ENCODE assay signal across 8 mouse cellular contexts in genomic region chr12:76596292-76597023, GRCm38 (mm10).
DNase-seq lines count a peak whose midpoint lies in the region; ATAC-seq and TF ChIP-seq lines count a peak whose summit lies in the region.

No protein-coding gene starts in this region.

- TF ChIP-seq CTCF in kidney, adult 2 months (conservative IDR thresholded peaks at IDR 0.05; ENCODE audit: insufficient read depth, insufficient read length, low read depth, low read length): peak; percentile 91

- DNase-seq in 3T3-L1 (ENCODE audit: low read depth, low spot score): peak; percentile 83
- DNase-seq in R1 (ENCODE audit: low read depth, low spot score): peak; percentile 81
- peak; percentile 59 for DNase-seq in gastrocnemius, postnatal 25 days
- DNase-seq in kidney, adult 2 months: peak; percentile 77
- peak; percentile 58 for DNase-seq in naive thymus-derived CD4-positive, alpha-beta T cell, adult 2 months (ENCODE audit: low read depth)
- peak; percentile 57 for DNase-seq in telencephalon, adult 2 months (ENCODE audit: low read depth, low spot score)

- peak; percentile 58 for ATAC-seq in common myeloid progenitor, adult 5-6 weeks (replicated peaks; ENCODE audit: low read depth, poor library complexity, severe bottlenecking)
- ATAC-seq in limb, embryonic 13.5 days (ENCODE audit: low FRiP score, low read depth): 0 out of 2 replicates have a peak, but pooled peaks have one; percentile 37

- H3K36me3 ChIP-seq in kidney, adult 2 months (ENCODE audit: control insufficient read depth, insufficient read depth, low read length): no peaks in the 10 kb centered on the region
- H3K36me3 ChIP-seq in limb, embryonic 13.5 days: no peaks in the 10 kb centered on the region

- H3K4me1 ChIP-seq in kidney, adult 2 months (ENCODE audit: control insufficient read depth, insufficient read depth, low read length): peaks cover 10% of the 10 kb centered on the region
- peaks cover 19% of the 10 kb centered on the region for H3K4me1 ChIP-seq in limb, embryonic 13.5 days

- H3K9ac ChIP-seq in limb, embryonic 13.5 days: no peak overlapping the region

- no peak overlapping the region for H3K4me2 ChIP-seq in limb, embryonic 13.5 days (replicated peaks)

- no peak for TF ChIP-seq POLR2A in kidney, adult 2 months (IDR thresholded peaks at IDR 0.05; ENCODE audit: low read depth, low read length)

- H3K4me3 ChIP-seq in kidney, adult 2 months (ENCODE audit: insufficient read depth, low read depth, low read length): no peak overlapping the region
- no peak overlapping the region for H3K4me3 ChIP-seq in limb, embryonic 13.5 days

- no peak overlapping the region for H3K27ac ChIP-seq in kidney, adult 2 months (ENCODE audit: insufficient read depth, low read depth, low read length)
- H3K27ac ChIP-seq in limb, embryonic 13.5 days: no peak overlapping the region

- WGBS in kidney, adult 2 months: 58% methylated on average over 15 of the region's 15 CpGs
- 53% methylated on average over 15 of the region's 15 CpGs for WGBS in limb, embryonic 13.5 days

- H3K9me3 ChIP-seq in limb, embryonic 13.5 days: no peaks in the 10 kb centered on the region

- H3K27me3 ChIP-seq in kidney, adult 2 months (replicated peaks; ENCODE audit: control insufficient read depth, insufficient read depth, low read length): no peaks in the 10 kb centered on the region
- H3K27me3 ChIP-seq in limb, embryonic 13.5 days: peaks cover 5% of the 10 kb centered on the region; the same call in 1 of the 2 replicates
